ENCODE assay signal across 9 mouse cellular contexts in genomic region chr4:33925489-33925888, GRCm38 (mm10). TPM values are rescaled to one million over a fixed set of nuclear protein-coding genes. Genes with fewer than 3 reads are reported as not detected.
DNase-seq lines count a peak whose midpoint lies in the region; ATAC-seq lines count a peak whose summit lies in the region.
"Had no signal": no experiment of that assay in that cellular context is flagged by ENCODE, and none has a peak within 500 bp of the region (broad histone marks: within the 10 kb centered on the region; RNA-seq: fewer than 3 reads in every experiment).

No protein-coding gene starts in this region.

- ATAC-seq in heart, embryonic 15.5 days (replicated peaks; ENCODE audit: insufficient number of reproducible peaks, insufficient read depth, low FRiP score, low read depth), result no peak
- no peak for ATAC-seq in embryonic facial prominence, embryonic 12.5 days (ENCODE audit: insufficient number of reproducible peaks, insufficient read depth, low FRiP score, low TSS enrichment)
- no peak for ATAC-seq in hindbrain, embryonic 12.5 days (ENCODE audit: low FRiP score)
- no peak for ATAC-seq in midbrain, embryonic 12.5 days (ENCODE audit: low FRiP score, low read depth)

- DNase-seq in heart, adult 11 months, result no peak
- no peak for DNase-seq in thymus, postnatal 36 days
- DNase-seq in right cerebral cortex, postnatal 36 days (ENCODE audit: low spot score in 2 of 2), result no peak
- DNase-seq in embryo, embryonic 9.5 days (ENCODE audit: extremely low spot score), result no peak
- DNase-seq: kidney, postnatal 14 days had no signal

- peaks cover 67% of the 10 kb centered on the region for H3K27me3 ChIP-seq in heart, embryonic 15.5 days
- peaks cover 9% of the 10 kb centered on the region; the same call in 1 of the 2 replicates for H3K27me3 ChIP-seq in embryonic facial prominence, embryonic 12.5 days
- peaks cover 19% of the 10 kb centered on the region for H3K27me3 ChIP-seq in hindbrain, embryonic 12.5 days
- peaks cover 36% of the 10 kb centered on the region for H3K27me3 ChIP-seq in midbrain, embryonic 12.5 days

- peaks cover 20% of the 10 kb centered on the region for H3K4me1 ChIP-seq in heart, embryonic 15.5 days (replicated peaks)
- peaks cover 7% of the 10 kb centered on the region for H3K4me1 ChIP-seq in embryonic facial prominence, embryonic 12.5 days
- H3K4me1 ChIP-seq in hindbrain, embryonic 12.5 days, result peaks cover 9% of the 10 kb centered on the region
- peaks cover 7% of the 10 kb centered on the region for H3K4me1 ChIP-seq in midbrain, embryonic 12.5 days

- no peak overlapping the region for H3K27ac ChIP-seq in heart, embryonic 15.5 days
- H3K27ac ChIP-seq in embryonic facial prominence, embryonic 12.5 days, result no peak overlapping the region
- peak overlapping the region; percentile 91; the same call in 1 of the 2 replicates for H3K27ac ChIP-seq in hindbrain, embryonic 12.5 days
- peak overlapping the region; percentile 92; the same call in 1 of the 2 replicates for H3K27ac ChIP-seq in midbrain, embryonic 12.5 days (replicated peaks)

- 51% methylated on average over 4 of the region's 4 CpGs for WGBS in heart, embryonic 15.5 days
- WGBS in embryonic facial prominence, embryonic 12.5 days, result 52% methylated on average over 4 of the region's 4 CpGs
- WGBS in hindbrain, embryonic 12.5 days, result 55% methylated on average over 4 of the region's 4 CpGs
- WGBS in midbrain, embryonic 12.5 days, result 59% methylated on average over 4 of the region's 4 CpGs

- H3K4me2 ChIP-seq in heart, embryonic 15.5 days, result peak overlapping the region; percentile 98
- peak overlapping the region; percentile 95 for H3K4me2 ChIP-seq in embryonic facial prominence, embryonic 12.5 days (replicated peaks)
- H3K4me2 ChIP-seq in hindbrain, embryonic 12.5 days (replicated peaks), result peak overlapping the region; percentile 76
- H3K4me2 ChIP-seq in midbrain, embryonic 12.5 days (replicated peaks), result peak overlapping the region; percentile 96

- H3K9ac ChIP-seq in heart, embryonic 15.5 days, result no peak overlapping the region
- no peak overlapping the region for H3K9ac ChIP-seq in embryonic facial prominence, embryonic 12.5 days
- peak overlapping the region; percentile 83 for H3K9ac ChIP-seq in hindbrain, embryonic 12.5 days
- H3K9ac ChIP-seq in midbrain, embryonic 12.5 days (replicated peaks), result 0 out of 2 replicates have a peak overlapping the region, but pooled peaks have one; percentile 79

- no peaks in the 10 kb centered on the region for H3K36me3 ChIP-seq in heart, embryonic 15.5 days
- H3K36me3 ChIP-seq in embryonic facial prominence, embryonic 12.5 days, result no peaks in the 10 kb centered on the region
- no peaks in the 10 kb centered on the region for H3K36me3 ChIP-seq in hindbrain, embryonic 12.5 days
- H3K36me3 ChIP-seq in midbrain, embryonic 12.5 days, result no peaks in the 10 kb centered on the region

- no peaks in the 10 kb centered on the region for H3K9me3 ChIP-seq in heart, embryonic 15.5 days (replicated peaks)
- H3K9me3 ChIP-seq in embryonic facial prominence, embryonic 12.5 days, result no peaks in the 10 kb centered on the region
- no peaks in the 10 kb centered on the region for H3K9me3 ChIP-seq in hindbrain, embryonic 12.5 days (replicated peaks)
- H3K9me3 ChIP-seq in midbrain, embryonic 12.5 days, result no peaks in the 10 kb centered on the region

- no peak overlapping the region for H3K4me3 ChIP-seq in heart, embryonic 15.5 days
- peak overlapping the region; percentile 64 for H3K4me3 ChIP-seq in embryonic facial prominence, embryonic 12.5 days
- peak overlapping the region; percentile 70 for H3K4me3 ChIP-seq in hindbrain, embryonic 12.5 days
- H3K4me3 ChIP-seq in midbrain, embryonic 12.5 days, result peak overlapping the region; percentile 72

RNA-seq across cellular contexts. Expression of gene Cnr1, which starts 1.1 kb away (rescaled TPM):
- polyA plus RNA-seq in heart, embryonic 15.5 days (2015; fragmentation: Nextera tagmentation; extraction: Ambion mirVana), result 0.18 and 0.39 TPM in 2 replicates
- polyA plus RNA-seq in embryonic facial prominence, embryonic 12.5 days (2016; fragmentation: Nextera tagmentation; extraction: Ambion mirVana), result 6.5 and 6.9 TPM in 2 replicates
- 40.6 and 50.6 TPM in 2 replicates for polyA plus RNA-seq in hindbrain, embryonic 12.5 days (2016; fragmentation: Nextera tagmentation; extraction: Ambion mirVana)
- 24.3 and 31.2 TPM in 2 replicates for polyA plus RNA-seq in midbrain, embryonic 12.5 days (2016; fragmentation: Nextera tagmentation; extraction: Ambion mirVana)

Comparison
In these comparisons a context has a peak if more than half of its experiments do, and no peak if none do; other contexts are left out.
1. H3K27ac ChIP-seq: peak in hindbrain, embryonic 12.5 days (single experiment) and midbrain, embryonic 12.5 days (single experiment); none in heart, embryonic 15.5 days (single experiment) and embryonic facial prominence, embryonic 12.5 days (single experiment).
2. H3K9ac ChIP-seq: peak in hindbrain, embryonic 12.5 days (single experiment) and midbrain, embryonic 12.5 days (single experiment); none in heart, embryonic 15.5 days (single experiment) and embryonic facial prominence, embryonic 12.5 days (single experiment).
3. Peak in every context shown above with its lines, with median percentiles within 50 percentile points of each other: H3K4me2 ChIP-seq.